7 mouse cellular contexts compared by ENCODE assay signal in genomic region chr17:26466741-26467150, GRCm38 (mm10). TPM values are rescaled to one million over a fixed set of nuclear protein-coding genes. Genes with fewer than 3 reads are reported as not detected.
DNase-seq lines count a peak whose midpoint lies in the region; ATAC-seq lines count a peak whose summit lies in the region.

No protein-coding gene starts in this region.

- no peak overlapping the region for H3K4me3 ChIP-seq in intestine, embryonic 14.5 days (ENCODE audit: low read depth, low read length)
- no peak overlapping the region for H3K4me3 ChIP-seq in midbrain, embryonic 12.5 days

- ATAC-seq in intestine, embryonic 14.5 days (replicated peaks; ENCODE audit: low FRiP score, low TSS enrichment, low read depth): peak; percentile 56
- no peak; the same call in 1 of the 2 replicates for ATAC-seq in midbrain, embryonic 12.5 days (ENCODE audit: low FRiP score, low read depth)

- H3K4me1 ChIP-seq in intestine, embryonic 14.5 days (replicated peaks; ENCODE audit: control insufficient read depth, insufficient read depth, low read length): 0 out of 2 replicates have a peak, but pooled peaks cover 2% of the 10 kb centered on the region
- no peaks in the 10 kb centered on the region for H3K4me1 ChIP-seq in midbrain, embryonic 12.5 days

- no peaks in the 10 kb centered on the region for H3K36me3 ChIP-seq in intestine, embryonic 14.5 days (ENCODE audit: control insufficient read depth, insufficient read depth, low read length)
- no peaks in the 10 kb centered on the region for H3K36me3 ChIP-seq in midbrain, embryonic 12.5 days

- 1% methylated on average over 4 of the region's 4 CpGs for WGBS in intestine, embryonic 14.5 days
- 7% methylated on average over 4 of the region's 4 CpGs for WGBS in midbrain, embryonic 12.5 days

- no peaks in the 10 kb centered on the region for H3K27me3 ChIP-seq in intestine, embryonic 14.5 days (replicated peaks; ENCODE audit: control insufficient read depth, insufficient read depth, low read length)
- peaks cover 17% of the 10 kb centered on the region for H3K27me3 ChIP-seq in midbrain, embryonic 12.5 days

- 0 out of 2 replicates have a peak overlapping the region, but pooled peaks have one; percentile 13 for H3K9ac ChIP-seq in intestine, embryonic 14.5 days (ENCODE audit: low read length)
- H3K9ac ChIP-seq in midbrain, embryonic 12.5 days (replicated peaks): no peak overlapping the region; the same call in 1 of the 2 replicates

- peak; percentile 70 for DNase-seq in ZHBTc4 (ENCODE audit: low read depth, low spot score)
- DNase-seq in cerebellum, postnatal 25 days: peak; percentile 84 to 91
- peak; percentile 72 to 74 for DNase-seq in gastrocnemius, adult 8-10 months (ENCODE audit: low spot score in 2 of 2)
- DNase-seq in intestine, embryonic 14.5 days (ENCODE audit: low spot score): peak; percentile 89
- DNase-seq in left cerebral cortex, postnatal 14 days (ENCODE audit: low spot score in 2 of 2): peak; percentile 79 to 86
- DNase-seq in spleen, adult 18-20 months: peak; percentile 50 to 80

- intact Hi-C loops in left cerebral cortex, postnatal 14 days (cut with DNase I): loop anchor here (1.0 to 5.0 kb wide), 3 partner anchors 42 to 421 kb away; no protein-coding TSS in a partner anchor

- no peak overlapping the region for H3K27ac ChIP-seq in intestine, embryonic 14.5 days (ENCODE audit: low read depth)
- no peak overlapping the region for H3K27ac ChIP-seq in midbrain, embryonic 12.5 days (replicated peaks)

- H3K4me2 ChIP-seq in intestine, embryonic 14.5 days (ENCODE audit: low read length): peak overlapping the region; percentile 22; the same call in 1 of the 2 replicates
- peak overlapping the region; percentile 38 for H3K4me2 ChIP-seq in midbrain, embryonic 12.5 days (replicated peaks)

- no peaks in the 10 kb centered on the region for H3K9me3 ChIP-seq in intestine, embryonic 14.5 days (ENCODE audit: control insufficient read depth, low read length)
- no peaks in the 10 kb centered on the region for H3K9me3 ChIP-seq in midbrain, embryonic 12.5 days

RNA-seq across cellular contexts. Expression of gene Neurl1b, which starts 52.1 kb away (rescaled TPM):
- 1 to 10 TPM; 1.9 to 3.5 (median 2.5) TPM for total RNA-seq in gastrocnemius, adult 8-10 months (2022)
- 2.3 and 3.1 TPM in 2 replicates for polyA plus RNA-seq in intestine, embryonic 14.5 days (2014; fragmentation: Nextera tagmentation; extraction: Ambion mirVana)
- 100 to 1,000 TPM; 105 to 111 TPM for total RNA-seq in left cerebral cortex, postnatal 14 days (2021)
- 0.43 and 0.50 TPM in 2 replicates for polyA plus RNA-seq in midbrain, embryonic 12.5 days (2016; fragmentation: Nextera tagmentation; extraction: Ambion mirVana)

Comparison
In these comparisons a context has a peak if more than half of its experiments do, and no peak if none do; other contexts are left out.
1. RNA of gene Neurl1b, which starts 52.1 kb away (total RNA-seq): 105 to 111 TPM in left cerebral cortex, postnatal 14 days; 1.9 to 3.5 TPM in gastrocnemius, adult 8-10 months; every median in the first group is over 10 times any median in the second.
2. Peak in every context shown above with its lines, with median percentiles within 50 percentile points of each other: DNase-seq.